Mouse (Mus musculus): ENCODE measurements at regions not wholly inside any gene's neighbourhood (a gene's known extent, or its start where the extent isn't known, plus 50 kb on each side); places are given as distances from the start of the nearest gene placed in this dataset.

- DNase-seq (ENCODE audit: low spot score) = no peak
Measured at GRCm38 (mm10) chr7:65772845-65773244, 81.9 kb downstream of the Tm2d3 start.

GRCm38 (mm10) chr7:65773948-65774347, 83.0 kb downstream of the Tm2d3 start:
- DNase-seq (ENCODE audit: low spot score) = no peak

DNA sequence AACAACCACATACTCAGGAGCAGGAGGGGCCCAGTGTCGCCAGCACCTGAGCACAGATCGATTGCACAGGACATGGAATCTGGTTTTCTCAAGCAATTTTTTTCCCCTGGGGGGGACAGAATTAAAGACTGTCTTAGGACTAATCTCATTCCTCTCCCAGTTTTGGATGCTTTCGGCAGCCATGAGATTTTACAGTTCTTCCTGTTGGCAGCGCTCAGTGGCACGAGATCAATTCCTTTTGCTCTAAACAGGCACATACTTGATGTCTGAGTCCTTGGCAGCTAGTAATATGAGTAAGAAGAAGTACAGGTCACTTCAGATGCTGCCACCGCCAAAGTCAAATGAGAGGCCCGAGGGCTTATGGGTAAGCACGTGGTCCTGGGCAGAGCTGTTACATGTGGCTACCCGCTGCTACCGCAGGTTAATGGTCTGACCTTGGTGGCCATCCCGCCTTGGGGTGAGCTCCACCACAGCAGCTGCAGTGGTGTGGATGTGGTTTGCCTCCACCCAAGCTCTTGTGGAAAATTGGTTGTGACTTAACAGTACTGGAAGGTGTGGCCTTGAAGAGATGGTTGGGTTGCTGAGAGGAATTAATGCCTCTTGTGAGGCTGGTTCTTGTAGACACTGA, 83.5 kb downstream of the Tm2d3 start:
- DNase-seq (ENCODE audit: low spot score) = no peak

DNA sequence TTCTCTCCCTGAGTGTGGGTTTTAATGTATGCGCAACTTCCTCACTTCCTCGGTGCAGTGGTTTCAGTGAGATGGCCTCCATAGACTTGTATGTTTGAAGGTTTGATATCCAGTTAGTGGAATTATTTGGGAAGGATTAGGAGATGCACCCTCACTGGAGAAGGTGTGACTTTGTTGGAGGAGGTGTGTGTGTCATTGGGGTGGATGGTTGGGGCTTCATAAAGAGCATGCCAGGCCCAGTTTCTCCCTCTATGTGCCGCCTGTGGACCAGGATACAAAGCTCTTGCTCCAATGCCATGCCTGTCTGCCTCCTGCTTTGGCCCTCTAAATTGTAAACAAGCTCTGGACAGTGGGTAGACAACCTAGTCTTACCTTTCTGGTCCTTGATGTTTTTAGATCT, 84.0 kb downstream of the Tm2d3 start:
- DNase-seq (ENCODE audit: low spot score) = no peak

- DNase-seq (ENCODE audit: low spot score) = peak; percentile 45
Measured at GRCm38 (mm10) chr7:65779716-65780372, 81.7 kb upstream of the Pcsk6 start.

DNA sequence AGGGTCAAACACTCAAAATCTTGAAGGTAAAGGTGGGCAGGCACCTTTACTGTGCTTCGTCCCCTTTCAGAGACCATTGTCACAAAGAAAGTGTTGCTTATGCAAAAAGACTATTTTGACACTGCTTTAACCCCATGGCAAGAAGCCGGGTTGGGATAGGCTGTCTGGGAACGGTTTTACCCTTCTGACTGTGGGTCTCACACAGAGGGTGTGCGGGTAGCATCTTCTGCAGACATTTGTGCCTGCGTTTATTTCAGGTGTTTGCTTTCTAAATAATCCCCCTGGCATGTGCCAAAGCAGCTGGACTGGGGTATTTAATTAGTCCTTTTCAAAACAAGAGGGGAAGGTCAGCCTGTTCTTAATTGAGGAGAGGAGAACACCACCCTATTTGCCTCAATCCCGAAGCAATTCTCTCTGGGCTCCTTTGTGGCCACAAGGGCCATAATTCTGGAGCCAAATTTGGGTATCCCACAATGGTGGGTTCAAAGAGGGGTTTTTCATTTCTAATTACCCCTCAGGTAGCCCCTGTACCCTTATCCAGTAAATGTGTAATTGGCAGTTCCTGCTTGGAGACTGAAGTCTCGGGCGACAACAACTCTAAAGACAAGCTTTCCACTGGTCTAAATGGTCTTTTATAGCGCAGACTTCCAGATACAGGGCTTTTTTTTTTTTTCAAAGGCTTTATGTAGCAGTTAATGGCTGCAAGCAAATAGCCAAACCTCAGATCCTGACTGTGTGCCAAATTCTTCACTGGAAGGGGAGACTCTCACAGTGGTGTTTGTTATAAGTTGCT, 80.8 kb upstream of the Pcsk6 start:
- no peak for DNase-seq (ENCODE audit: low spot score)

DNA sequence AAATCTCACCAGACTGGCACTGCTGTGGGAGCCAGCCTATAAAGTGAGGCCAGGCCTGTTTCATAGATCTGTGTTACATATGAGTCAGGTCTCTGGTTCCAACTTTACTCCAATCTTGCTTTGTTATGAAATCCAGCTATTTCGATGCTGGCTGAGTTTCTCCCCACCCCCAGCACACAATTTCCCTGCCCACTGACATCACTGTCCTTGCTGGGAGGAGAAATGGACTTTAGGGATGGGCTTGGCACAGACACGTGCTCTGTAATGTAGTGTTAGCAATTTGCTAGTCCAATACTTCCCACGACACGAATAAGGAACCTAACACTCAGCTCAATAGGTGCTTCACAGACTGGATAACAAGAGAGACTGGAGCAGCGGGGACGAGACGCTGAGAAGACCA, 79.5 kb upstream of the Pcsk6 start:
- no peak for DNase-seq (ENCODE audit: low spot score)

- DNase-seq (ENCODE audit: low spot score) = no peak
Measured at GRCm38 (mm10) chr7:65783773-65784172, 77.8 kb upstream of the Pcsk6 start.

DNA sequence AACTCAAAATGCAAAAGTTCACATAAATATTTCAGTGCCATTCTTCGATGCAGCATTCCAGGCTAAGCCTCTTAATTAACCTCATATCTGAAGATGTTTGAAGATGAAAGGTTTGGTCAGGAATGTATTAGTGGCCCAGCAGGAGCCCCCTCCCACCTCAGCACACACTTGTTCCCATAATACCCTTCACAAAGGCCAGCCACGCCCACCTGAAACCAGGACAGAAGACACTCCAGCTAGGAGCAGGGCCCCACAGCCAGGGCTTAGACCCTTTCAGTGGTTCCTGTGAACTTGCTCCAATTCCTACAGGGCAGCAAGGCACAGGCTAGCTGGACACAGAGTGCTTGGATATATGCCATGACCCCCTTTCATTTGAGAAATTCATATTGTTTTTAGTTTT, 74.6 kb upstream of the Pcsk6 start:
- DNase-seq (ENCODE audit: low spot score) = no peak

GRCm38 (mm10) chr7:65787849-65788248, 73.7 kb upstream of the Pcsk6 start:
- DNase-seq (ENCODE audit: low spot score) = no peak

- no peak for DNase-seq (ENCODE audit: low spot score)
Measured at GRCm38 (mm10) chr7:65790264-65790663, 71.3 kb upstream of the Pcsk6 start.

- DNase-seq (ENCODE audit: low spot score) = no peak
Measured at GRCm38 (mm10) chr7:65792187-65792823, 69.2 kb upstream of the Pcsk6 start.

GRCm38 (mm10) chr7:65802306-65802705, 59.2 kb upstream of the Pcsk6 start:
- no peak for DNase-seq (ENCODE audit: low spot score)

DNA sequence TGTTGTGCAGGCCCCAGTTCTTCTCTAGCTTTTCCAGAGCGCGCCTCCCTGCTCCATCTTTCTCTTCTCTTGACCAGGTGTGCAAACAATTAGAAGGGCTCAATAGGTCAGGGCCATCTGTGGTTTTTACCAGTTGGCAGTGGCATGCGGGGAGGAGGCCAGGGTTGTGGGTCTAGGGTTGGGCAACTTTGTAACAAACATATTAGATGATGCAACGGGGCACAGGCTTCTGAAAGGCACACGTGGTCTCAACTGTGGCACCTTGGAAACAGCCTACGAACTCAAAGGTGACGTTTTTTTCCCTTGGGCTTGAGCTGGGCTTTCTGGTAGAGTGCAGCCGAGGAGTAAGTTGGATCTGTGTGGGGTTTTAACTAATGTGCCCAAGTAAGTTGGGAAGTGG, 58.7 kb upstream of the Pcsk6 start:
- no peak for DNase-seq (ENCODE audit: low spot score)

DNA sequence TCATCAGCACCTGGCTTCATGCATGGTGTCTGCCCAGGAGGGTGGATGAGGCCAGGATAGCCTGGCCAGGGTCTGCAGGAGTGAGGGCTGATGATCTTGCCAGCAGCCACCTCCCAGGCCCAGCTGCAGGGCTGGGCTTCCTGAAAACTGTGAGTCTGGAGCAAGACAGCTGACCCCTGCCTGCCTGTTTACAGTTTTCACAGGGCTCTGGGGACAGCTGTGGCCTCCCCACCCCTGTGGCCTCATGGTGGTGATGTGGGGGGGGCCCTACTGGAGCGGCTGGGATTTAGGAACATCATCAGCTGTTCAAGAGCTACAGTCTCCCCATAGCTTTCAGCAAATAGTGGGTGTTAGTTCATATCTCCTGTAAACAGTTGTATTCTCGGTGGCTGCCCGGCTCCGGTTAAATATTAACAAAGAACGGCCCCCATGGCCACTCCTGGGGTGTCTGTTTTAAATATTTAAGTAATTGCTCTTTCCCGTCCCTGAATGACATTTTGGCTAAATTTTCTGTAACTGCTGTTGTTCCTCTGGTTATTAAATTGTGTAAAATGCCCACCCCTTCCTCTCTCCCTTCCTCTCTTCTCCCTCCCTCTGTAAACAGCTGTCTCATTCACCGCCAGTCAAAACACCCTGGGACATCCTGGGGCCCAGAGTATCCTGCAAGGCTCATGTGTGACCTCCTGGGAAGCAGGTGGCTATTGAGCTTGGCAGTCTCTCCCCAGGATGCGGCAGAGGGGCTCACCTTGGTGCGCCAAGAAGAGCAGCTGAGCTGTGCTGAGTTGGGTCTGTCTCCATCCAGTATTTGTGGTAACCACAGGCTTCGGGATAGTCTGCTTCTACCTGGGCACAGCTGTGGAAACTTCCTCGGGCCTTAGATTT, 57.9 kb upstream of the Pcsk6 start:
- DNase-seq (ENCODE audit: low spot score) = no peak

Measured in urinary bladder, postnatal 14 days (tissue).